Mouse (Mus musculus): ENCODE data around the gene 4930435E12Rik. TPM values are rescaled to one million over a fixed set of nuclear protein-coding genes. Genes with fewer than 3 reads are reported as not detected.

The 4930435E12Rik gene
- total RNA-seq, 2 experiments from 2014 or later, result not detected

DNA sequence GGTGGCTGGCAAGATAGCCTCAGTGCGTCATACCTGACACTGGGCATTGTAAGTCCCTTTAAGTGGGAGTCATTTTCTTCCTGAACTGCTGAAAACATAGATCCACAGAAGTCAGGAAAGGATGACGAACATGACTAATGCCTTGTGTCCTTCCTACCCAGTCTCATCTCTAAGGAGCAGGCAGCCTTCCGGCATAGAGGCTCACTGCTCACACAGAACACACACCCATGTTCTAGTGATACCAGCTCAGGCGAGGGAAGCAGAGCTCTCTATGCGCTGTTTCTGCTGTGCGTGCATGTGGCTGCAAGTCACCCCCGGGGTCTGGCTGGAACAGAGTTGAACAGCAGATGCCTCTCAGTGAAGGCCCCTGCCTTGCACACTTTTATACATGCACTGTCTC lies 43.2 kb downstream of the 4930435E12Rik start:
- intact Hi-C loops (cut with DNase I), result no loop called here
- DNase-seq, result no peak
- TF ChIP-seq CTCF (IDR thresholded peaks at IDR 0.05), result no peak
- H3K4me3 ChIP-seq, result no peak overlapping the region
- H3K27ac ChIP-seq, result no peak overlapping the region

DNA sequence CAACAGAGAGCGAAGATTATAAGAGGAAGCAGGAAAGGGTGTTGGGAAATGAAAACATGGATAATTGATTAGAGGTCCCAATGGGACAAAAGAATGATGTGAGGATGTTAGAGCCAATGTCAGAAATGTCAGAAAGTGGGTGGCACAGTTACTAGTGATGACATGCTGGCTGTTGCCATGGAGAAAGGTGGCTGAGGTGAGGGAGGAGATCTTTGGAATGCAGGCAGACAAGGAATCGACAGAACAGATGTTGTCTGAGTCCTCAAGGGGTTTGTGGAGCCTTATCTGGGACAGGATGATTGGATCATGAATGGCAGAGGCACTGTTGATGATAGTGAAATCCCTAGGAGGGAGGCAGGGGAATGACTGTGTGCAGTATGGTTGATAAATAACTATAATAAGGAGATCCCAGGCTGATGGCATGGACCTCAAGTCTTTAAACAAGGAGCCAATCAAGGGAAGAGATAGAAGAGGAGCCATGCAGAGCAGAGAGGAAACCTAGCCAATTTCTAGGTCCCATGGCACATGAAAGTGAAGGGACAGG lies 46.0 kb downstream of the 4930435E12Rik start:
- TF ChIP-seq CTCF (IDR thresholded peaks at IDR 0.05), result no peak
- DNase-seq, result no peak
- H3K4me3 ChIP-seq, result no peak overlapping the region
- intact Hi-C loops (cut with DNase I), result no loop called here
- H3K27ac ChIP-seq, result no peak overlapping the region

DNA sequence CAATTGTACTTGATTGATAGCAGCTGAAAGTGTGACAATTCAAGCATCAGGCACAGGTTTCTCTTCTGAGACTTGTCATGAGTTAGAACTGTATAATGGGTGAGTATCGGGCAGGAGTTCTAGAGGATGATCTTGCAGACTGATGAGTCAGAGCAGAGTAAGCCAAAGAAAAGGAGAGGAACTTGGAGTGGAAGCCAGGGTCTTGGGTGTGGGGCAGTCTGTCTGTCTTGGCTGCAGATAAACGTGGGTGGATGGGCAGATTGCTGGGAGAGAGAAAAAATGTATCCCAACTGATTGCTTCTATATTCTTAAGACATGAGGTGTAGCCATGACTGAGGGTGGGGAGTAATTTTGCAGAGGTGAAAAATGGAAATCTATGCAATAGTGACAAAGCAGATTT lies 46.6 kb downstream of the 4930435E12Rik start:
- DNase-seq, result no peak
- Histone ChIP-seq H3K4me3 (no peak overlapping the region), H3K27ac (no peak overlapping the region)
- intact Hi-C loops (cut with DNase I), result no loop called here
- no peak for TF ChIP-seq CTCF (IDR thresholded peaks at IDR 0.05)

DNA sequence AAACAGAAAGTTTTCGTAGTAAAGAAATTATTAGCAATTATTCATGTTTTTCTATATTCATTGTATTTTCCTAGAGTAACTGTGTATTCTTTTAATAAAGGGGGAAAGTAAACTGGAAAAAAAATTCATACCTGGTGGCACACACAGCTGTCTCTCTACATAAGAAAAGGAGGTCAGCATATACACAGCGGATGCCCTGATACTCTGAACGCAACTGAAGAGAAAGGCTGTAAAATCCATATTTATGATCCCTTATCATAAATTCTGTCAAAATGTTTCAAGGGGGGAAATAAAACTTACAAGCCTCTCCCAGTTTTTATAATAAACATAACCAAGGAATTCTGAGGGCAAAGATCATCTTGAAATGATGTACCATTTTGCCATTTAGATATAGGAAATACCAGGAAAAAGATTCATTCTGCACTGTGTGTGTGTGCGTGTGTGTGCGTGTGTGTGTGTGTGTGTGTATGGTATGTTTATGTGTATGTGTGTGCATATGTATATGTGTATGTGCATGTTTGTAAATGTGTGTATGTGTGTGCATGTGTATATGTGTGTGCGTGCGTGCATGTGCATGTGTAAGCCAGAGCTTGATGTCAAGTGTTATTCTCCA lies 47.5 kb downstream of the 4930435E12Rik start:
- no peak for TF ChIP-seq CTCF (IDR thresholded peaks at IDR 0.05)

GRCm38 (mm10) chr16:38776342-38776741 lies 52.2 kb downstream of the 4930435E12Rik start:
- intact Hi-C loops (cut with DNase I), result no loop called here
- no peak overlapping the region for H3K4me3 ChIP-seq
- peak; percentile 18; the same call in 1 of the 2 replicates for TF ChIP-seq CTCF (IDR thresholded peaks at IDR 0.05)
- H3K27ac ChIP-seq, result no peak overlapping the region
- DNase-seq, result no peak

More for the DNA sequence above, 47.5 kb downstream of the 4930435E12Rik start:
- no peak overlapping the region for H3K27ac ChIP-seq
- intact Hi-C loops (cut with DNase I), result no loop called here
- no peak for DNase-seq
- H3K4me3 ChIP-seq, result no peak overlapping the region

- Histone ChIP-seq H3K27ac (no peak overlapping the region), H3K4me3 (no peak overlapping the region)
- intact Hi-C loops (cut with DNase I), result no loop called here
- DNase-seq, result no peak
- TF ChIP-seq CTCF (IDR thresholded peaks at IDR 0.05), result no peak
Measured at GRCm38 (mm10) chr16:38774964-38775746, 53.4 kb downstream of the 4930435E12Rik start.

DNA sequence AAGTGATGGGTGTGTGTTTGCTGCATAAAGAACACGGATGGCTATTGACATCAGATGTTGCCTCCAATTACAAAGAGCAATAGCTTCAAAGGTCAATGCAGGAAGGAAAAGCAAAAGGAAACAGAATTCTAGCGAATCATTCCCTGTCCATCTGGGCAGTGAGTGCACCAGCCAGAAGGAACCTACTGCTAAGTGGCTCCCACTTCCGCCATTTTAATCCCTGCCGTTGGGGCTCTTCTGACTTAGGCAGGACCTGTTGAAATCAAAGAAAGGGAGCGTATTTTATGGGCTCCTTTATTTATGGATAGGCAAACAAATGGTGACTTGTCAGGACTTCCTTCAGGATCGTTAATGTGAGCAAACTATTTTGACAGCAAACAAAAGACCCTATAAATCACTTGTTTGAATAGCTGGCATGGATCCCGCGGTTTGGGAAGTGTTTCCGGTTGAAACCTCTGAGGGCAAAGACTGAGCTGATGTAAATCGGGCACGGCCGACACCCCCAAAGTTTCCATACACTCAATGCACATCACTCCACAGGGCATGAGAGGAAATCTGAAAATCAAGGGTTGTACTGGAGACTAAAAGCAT lies 55.5 kb downstream of the 4930435E12Rik start:
- H3K4me3 ChIP-seq, result no peak overlapping the region
- intact Hi-C loops (cut with DNase I), result no loop called here
- DNase-seq, result no peak
- no peak overlapping the region for H3K27ac ChIP-seq
- TF ChIP-seq CTCF (IDR thresholded peaks at IDR 0.05), result no peak

GRCm38 (mm10) chr16:38771145-38771544 lies 57.4 kb downstream of the 4930435E12Rik start:
- DNase-seq, result no peak
- intact Hi-C loops (cut with DNase I), result no loop called here
- TF ChIP-seq CTCF (IDR thresholded peaks at IDR 0.05), result no peak
- H3K4me3 ChIP-seq, result no peak overlapping the region
- H3K27ac ChIP-seq, result no peak overlapping the region

DNA sequence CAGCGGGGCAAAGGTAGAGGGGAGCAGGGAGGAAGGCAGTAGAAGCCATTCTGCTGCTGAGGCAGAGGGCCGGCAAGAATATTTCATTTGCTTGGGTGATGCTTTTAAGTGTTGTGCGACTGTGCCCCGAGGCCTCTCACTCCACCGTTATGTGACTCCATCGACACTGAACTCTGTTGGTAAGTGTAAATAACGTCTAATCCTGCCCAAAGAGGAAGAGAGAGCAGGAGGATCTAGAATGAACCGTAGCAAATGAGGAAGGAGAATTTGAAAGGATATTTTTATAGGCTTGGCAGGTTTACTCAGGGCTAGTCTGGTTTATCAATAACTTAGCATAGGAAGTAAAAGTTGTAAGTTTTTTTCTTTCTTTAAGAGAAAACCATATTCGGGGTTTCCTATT lies 59.0 kb downstream of the 4930435E12Rik start:
- TF ChIP-seq CTCF (IDR thresholded peaks at IDR 0.05), result no peak
- H3K27ac ChIP-seq, result no peak overlapping the region
- no peak overlapping the region for H3K4me3 ChIP-seq
- no peak for DNase-seq
- intact Hi-C loops (cut with DNase I), result no loop called here

DNA sequence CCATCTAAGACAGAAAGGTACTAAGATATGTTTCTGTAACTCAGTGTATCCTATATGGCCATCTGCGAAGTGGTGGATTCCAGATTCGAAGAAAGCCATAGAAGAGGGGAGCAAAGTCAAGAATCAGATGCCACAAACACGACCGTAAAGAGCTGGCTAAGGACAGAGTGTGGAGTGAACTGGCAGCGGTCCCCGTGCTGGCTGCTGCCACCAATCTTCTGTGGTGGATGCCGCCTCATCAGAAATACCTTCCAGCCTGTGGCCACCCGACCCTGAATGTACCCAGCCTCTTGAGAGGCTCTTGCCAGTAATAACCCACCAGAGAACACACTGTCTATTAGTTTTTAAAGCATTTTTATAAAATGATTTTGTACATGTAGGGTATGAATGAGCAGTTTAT lies 60.2 kb downstream of the 4930435E12Rik start:
- DNase-seq, result no peak
- no peak overlapping the region for H3K4me3 ChIP-seq
- no peak for TF ChIP-seq CTCF (IDR thresholded peaks at IDR 0.05)
- no peak overlapping the region for H3K27ac ChIP-seq
- intact Hi-C loops (cut with DNase I), result no loop called here

GRCm38 (mm10) chr16:38767761-38768160 lies 60.8 kb downstream of the 4930435E12Rik start:
- no peak for TF ChIP-seq CTCF (IDR thresholded peaks at IDR 0.05)
- Histone ChIP-seq H3K4me3 (no peak overlapping the region), H3K27ac (no peak overlapping the region)
- intact Hi-C loops (cut with DNase I), result no loop called here
- DNase-seq, result no peak

GRCm38 (mm10) chr16:38766671-38767070 lies 61.9 kb downstream of the 4930435E12Rik start:
- DNase-seq, result no peak
- no peak for TF ChIP-seq CTCF (IDR thresholded peaks at IDR 0.05)
- intact Hi-C loops (cut with DNase I), result no loop called here
- no peak overlapping the region for H3K27ac ChIP-seq
- no peak overlapping the region for H3K4me3 ChIP-seq

DNA sequence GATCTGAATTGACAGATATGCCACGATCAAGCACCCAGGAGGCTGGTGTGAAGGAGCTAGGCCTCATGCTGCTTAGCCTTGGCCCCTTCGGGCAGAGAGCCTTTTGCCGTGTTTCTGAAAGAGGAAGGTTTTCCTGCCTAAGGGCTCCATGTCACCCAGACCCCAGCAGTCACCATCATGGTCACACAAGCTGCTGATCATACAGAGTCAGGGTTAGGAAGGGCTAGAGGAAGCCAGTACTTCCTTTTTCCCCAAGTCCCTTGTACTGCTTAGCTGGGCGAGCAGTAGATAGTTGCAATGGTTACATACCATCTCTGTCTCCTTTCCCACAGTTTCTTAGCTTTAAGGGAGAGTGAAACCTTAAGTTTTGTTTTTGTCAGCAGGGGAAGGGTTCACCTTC lies 65.0 kb downstream of the 4930435E12Rik start:
- intact Hi-C loops (cut with DNase I), result no loop called here
- peak overlapping the region; percentile 35; the same call in 1 of the 2 replicates for H3K27ac ChIP-seq
- DNase-seq, result no peak
- H3K4me3 ChIP-seq, result no peak overlapping the region
- TF ChIP-seq CTCF (IDR thresholded peaks at IDR 0.05), result no peak

All from gastrocnemius, adult 2 months (tissue).